Mouse (Mus musculus) limb, embryonic 15.5 days (tissue): Measurements from ENCODE around the gene Pde4a. TPM values are rescaled to one million over a fixed set of nuclear protein-coding genes. Genes with fewer than 3 reads are reported as not detected.
"Not testable (repeated sequence)": the region's sequence is repeated elsewhere in the genome, so short reads cannot be mapped to it uniquely, and the experiment has no call there.

Experiments
- ATAC-seq: fragments of 200-750 bp; cut with Nextera tagmentation; 2 replicates; pipeline ENCODE4 v1.8.0; 2017; ENCODE audit warnings: low read depth, moderate TSS enrichment; ENCODE audit not compliant: insufficient number of reproducible peaks, low FRiP score, low TSS enrichment
- H3K27ac ChIP-seq: fragments of 300-500 bp; sonication (generic); 2 replicates; pipeline ENCODE4 v1.5.1; 2015; ENCODE audit warnings: moderate library complexity, mild to moderate bottlenecking, inconsistent platforms
- H3K27me3 ChIP-seq: fragments of 300-500 bp; sonication (generic); 2 replicates; pipeline ENCODE4 v1.6.1; 2015; ENCODE audit warnings: inconsistent platforms
- H3K36me3 ChIP-seq: fragments of 300-500 bp; sonication (generic); 2 replicates; pipeline ENCODE4 v1.6.1; 2015; ENCODE audit warnings: inconsistent platforms
- H3K4me1 ChIP-seq: fragments of 300-500 bp; sonication (generic); 2 replicates; pipeline ENCODE4 v1.6.1; 2015; ENCODE audit warnings: inconsistent platforms
- H3K4me2 ChIP-seq: fragments of 300-500 bp; sonication (generic); 2 replicates; pipeline ENCODE4 v1.6.1; 2015; ENCODE audit warnings: mild to moderate bottlenecking, inconsistent platforms
- H3K4me3 ChIP-seq: fragments of 300-500 bp; sonication (generic); 2 replicates; pipeline ENCODE4 v1.5.1; 2015; ENCODE audit warnings: mild to moderate bottlenecking, inconsistent platforms
- H3K9ac ChIP-seq: fragments of 300-500 bp; sonication (generic); 2 replicates; pipeline ENCODE4 v1.6.1; 2015; ENCODE audit warnings: inconsistent platforms
- H3K9me3 ChIP-seq: fragments of 300-500 bp; sonication (generic); 2 replicates; pipeline ENCODE4 v1.6.1; 2016; ENCODE audit warnings: inconsistent platforms
- WGBS: fragments of 180-500 bp; shearing (Covaris S2); methylation state at CpG from one replicate; pipeline ENCODE4 v1.1.7; 2015; 5-methylcytosine and 5-hydroxymethylcytosine counted together
- polyA plus RNA-seq: library from polyadenylated mRNA; unstranded; fragments of >200 nt; fragmentation: Nextera tagmentation; extraction: Ambion mirVana; gene quantifications from 2 replicates; pipeline ENCODE4 v1.2.1, GENCODE M21; 2015

Pde4a gene
- polyA plus RNA-seq, 1 experiment from 2014 or later: 6.1 TPM

DNA sequence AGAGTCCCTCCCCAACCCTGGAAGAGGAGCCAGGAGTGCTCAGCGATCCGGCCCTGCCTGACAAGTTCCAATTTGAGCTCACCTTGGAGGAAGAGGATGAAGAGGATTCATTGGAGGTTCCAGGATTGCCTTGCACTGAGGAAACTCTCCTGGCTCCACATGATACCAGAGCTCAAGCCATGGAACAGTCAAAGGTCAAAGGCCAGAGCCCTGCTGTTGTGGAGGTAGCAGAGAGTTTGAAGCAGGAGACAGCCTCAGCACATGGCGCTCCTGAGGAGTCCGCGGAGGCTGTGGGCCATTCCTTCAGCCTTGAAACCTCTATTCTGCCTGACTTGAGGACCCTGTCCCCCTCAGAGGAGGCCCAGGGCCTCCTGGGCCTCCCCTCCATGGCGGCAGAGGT lies 45.3 kb downstream of the Pde4a start:
- Histone ChIP-seq H3K9ac (no peak overlapping the region), H3K4me3 (no peak overlapping the region), H3K27ac (no peak overlapping the region), H3K27me3 (no peaks in the 10 kb centered on the region), H3K9me3 (no peaks in the 10 kb centered on the region), H3K4me1 (no peaks in the 10 kb centered on the region), H3K36me3 (peaks cover 6% of the 10 kb centered on the region; the same call in 1 of the 2 replicates), H3K4me2 (no peak overlapping the region)
- ATAC-seq: no peak
- WGBS: 68% methylated on average over 6 of the region's 6 CpGs

DNA sequence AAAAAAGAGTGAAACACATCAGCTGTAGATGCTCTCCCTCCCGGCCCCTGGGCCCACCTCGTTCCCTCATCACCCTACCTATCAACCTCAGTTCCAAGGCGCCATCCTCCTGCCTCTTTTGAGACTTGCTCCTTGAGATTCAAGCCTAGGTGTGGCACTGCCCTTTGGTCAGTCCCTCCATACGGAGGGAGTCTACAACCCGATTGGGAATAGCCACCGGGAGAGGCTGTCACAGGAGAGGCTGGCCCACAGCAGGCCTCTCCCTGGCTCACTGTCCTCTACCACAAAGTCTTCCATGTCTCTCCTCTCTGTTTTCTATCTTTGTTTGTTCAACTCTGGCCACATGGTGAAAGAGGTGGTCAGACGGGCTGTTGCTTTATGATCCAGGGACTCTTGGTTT lies 46.1 kb downstream of the Pde4a start:
- Histone ChIP-seq H3K27me3 (no peaks in the 10 kb centered on the region), H3K36me3 (peaks cover 6% of the 10 kb centered on the region; the same call in 1 of the 2 replicates), H3K4me2 (no peak overlapping the region), H3K4me1 (no peaks in the 10 kb centered on the region), H3K27ac (no peak overlapping the region), H3K9ac (no peak overlapping the region), H3K4me3 (no peak overlapping the region), H3K9me3 (no peaks in the 10 kb centered on the region)
- WGBS: 82% methylated on average over 7 of the region's 7 CpGs
- ATAC-seq: no peak

- no peak for ATAC-seq
- H3K27me3 ChIP-seq: no peaks in the 10 kb centered on the region
- H3K36me3 ChIP-seq: peaks cover 6% of the 10 kb centered on the region; the same call in 1 of the 2 replicates
- H3K27ac ChIP-seq: no peak overlapping the region
- 39% methylated on average over 7 of the region's 7 CpGs for WGBS
- no peaks in the 10 kb centered on the region for H3K4me1 ChIP-seq
- H3K9me3 ChIP-seq: no peaks in the 10 kb centered on the region
- H3K4me3 ChIP-seq: no peak overlapping the region
- H3K4me2 ChIP-seq: no peak overlapping the region
- no peak overlapping the region for H3K9ac ChIP-seq
Measured at GRCm38 (mm10) chr9:21213617-21214190, 48.2 kb downstream of the Pde4a start.

- Histone ChIP-seq H3K4me2 (no peak overlapping the region), H3K27me3 (no peaks in the 10 kb centered on the region), H3K36me3 (no peaks in the 10 kb centered on the region), H3K4me1 (peaks cover 6% of the 10 kb centered on the region; the same call in 1 of the 2 replicates), H3K9me3 (no peaks in the 10 kb centered on the region), H3K27ac (no peak overlapping the region), H3K9ac (no peak overlapping the region), H3K4me3 (no peak overlapping the region)
- 63% methylated on average over 24 of the region's 25 CpGs for WGBS
- ATAC-seq: no peak
Measured at GRCm38 (mm10) chr9:21216050-21216841, 50.7 kb downstream of the Pde4a start.

DNA sequence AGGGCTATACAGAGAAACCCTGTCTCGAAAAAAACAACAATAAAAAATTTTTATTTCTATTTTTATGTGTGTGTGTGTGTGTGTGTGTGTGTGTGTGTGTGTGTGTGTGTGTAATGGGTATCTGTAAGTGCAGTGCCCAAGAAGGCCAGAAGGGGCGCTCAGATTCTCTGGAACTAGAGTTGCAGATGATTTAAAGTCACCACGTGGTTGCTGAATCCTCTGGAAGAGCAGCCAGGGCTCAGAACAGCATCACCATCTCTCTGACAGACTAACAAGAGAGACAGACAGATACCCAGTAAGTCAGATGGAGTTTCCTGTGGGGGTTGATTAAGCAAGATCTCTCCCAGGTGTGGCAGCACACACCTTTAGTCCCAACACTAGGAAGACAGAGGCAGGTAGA lies 54.3 kb downstream of the Pde4a start:
- Histone ChIP-seq H3K4me3 (no peak overlapping the region), H3K36me3 (no peaks in the 10 kb centered on the region), H3K27ac (no peak overlapping the region), H3K4me1 (peaks cover 7% of the 10 kb centered on the region), H3K27me3 (no peaks in the 10 kb centered on the region), H3K9ac (no peak overlapping the region), H3K9me3 (no peaks in the 10 kb centered on the region), H3K4me2 (no peak overlapping the region)
- ATAC-seq: no peak
- 54% methylated on average over 3 of the region's 3 CpGs for WGBS

GRCm38 (mm10) chr9:21220490-21221382 lies 55.2 kb downstream of the Pde4a start:
- Histone ChIP-seq H3K9ac (no peak overlapping the region), H3K36me3 (no peaks in the 10 kb centered on the region)
- WGBS: 14% methylated on average over 21 of the region's 21 CpGs

DNA sequence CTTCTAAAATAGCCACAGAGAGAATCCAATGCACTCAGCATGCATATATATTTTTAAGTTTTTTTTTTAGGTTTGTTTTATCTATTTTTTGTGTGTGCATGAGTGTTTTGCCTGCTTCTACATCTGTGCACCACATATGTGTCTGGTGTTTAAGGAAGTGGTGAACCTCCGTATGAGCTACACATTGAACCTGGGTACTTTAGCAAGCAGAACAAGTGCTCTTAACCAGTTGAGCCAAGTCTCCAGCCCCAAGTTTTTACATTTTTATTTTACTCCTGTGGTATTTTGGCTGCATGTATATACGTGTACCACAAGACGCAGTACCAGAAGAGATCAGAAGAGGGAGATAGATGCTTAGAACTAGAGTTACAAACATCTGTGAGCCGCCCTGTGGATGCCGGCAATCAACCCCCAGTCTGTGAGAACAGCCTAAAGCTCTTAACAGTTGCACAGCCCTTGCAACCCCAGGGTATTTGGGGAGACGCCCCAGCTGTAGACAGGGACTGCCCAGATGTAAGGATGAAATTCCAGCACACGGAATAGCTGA lies 55.9 kb downstream of the Pde4a start:
- Histone ChIP-seq H3K36me3 (no peaks in the 10 kb centered on the region), H3K9ac (no peak overlapping the region), H3K27ac (no peak overlapping the region), H3K4me2 (no peak overlapping the region), H3K9me3 (no peaks in the 10 kb centered on the region), H3K4me1 (peaks cover 13% of the 10 kb centered on the region), H3K27me3 (no peaks in the 10 kb centered on the region), H3K4me3 (no peak overlapping the region)
- 14% methylated on average over 7 of the region's 7 CpGs for WGBS
- no peak for ATAC-seq

More at GRCm38 (mm10) chr9:21220490-21221382, 55.2 kb downstream of the Pde4a start:
- peak; percentile 27; the same call in 1 of the 2 replicates for ATAC-seq
- Histone ChIP-seq H3K4me3 (peak overlapping the region; percentile 21), H3K27me3 (no peaks in the 10 kb centered on the region), H3K4me2 (peak overlapping the region; percentile 29), H3K9me3 (no peaks in the 10 kb centered on the region), H3K27ac (no peak overlapping the region), H3K4me1 (peaks cover 13% of the 10 kb centered on the region)

DNA sequence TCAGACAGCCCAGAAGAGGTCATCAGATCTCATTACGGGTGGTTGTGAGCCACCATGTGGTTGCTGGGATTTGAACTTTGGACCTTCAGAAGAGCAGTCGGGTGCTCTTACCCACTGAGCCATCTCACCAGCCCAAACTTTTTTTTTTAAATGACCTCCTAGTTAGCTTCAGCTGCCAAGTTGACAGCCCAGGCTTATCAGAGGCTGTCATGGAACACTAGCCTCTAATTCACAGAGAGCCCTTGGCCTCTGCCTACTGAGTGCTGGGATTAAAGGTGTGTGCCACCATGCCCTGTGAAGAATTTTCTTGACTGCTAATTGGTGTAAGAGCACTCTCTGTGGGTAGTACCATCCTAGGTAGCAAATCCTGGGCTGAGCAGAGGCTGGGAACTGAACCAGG lies 58.0 kb downstream of the Pde4a start:
- not testable (repeated sequence) for H3K27me3 ChIP-seq, H3K27ac ChIP-seq, H3K36me3 ChIP-seq, H3K9me3 ChIP-seq, ATAC-seq, H3K9ac ChIP-seq, H3K4me3 ChIP-seq, H3K4me2 ChIP-seq
- WGBS: 91% methylated on average over 2 of the region's 2 CpGs
- peaks cover 25% of the 10 kb centered on the region for H3K4me1 ChIP-seq

DNA sequence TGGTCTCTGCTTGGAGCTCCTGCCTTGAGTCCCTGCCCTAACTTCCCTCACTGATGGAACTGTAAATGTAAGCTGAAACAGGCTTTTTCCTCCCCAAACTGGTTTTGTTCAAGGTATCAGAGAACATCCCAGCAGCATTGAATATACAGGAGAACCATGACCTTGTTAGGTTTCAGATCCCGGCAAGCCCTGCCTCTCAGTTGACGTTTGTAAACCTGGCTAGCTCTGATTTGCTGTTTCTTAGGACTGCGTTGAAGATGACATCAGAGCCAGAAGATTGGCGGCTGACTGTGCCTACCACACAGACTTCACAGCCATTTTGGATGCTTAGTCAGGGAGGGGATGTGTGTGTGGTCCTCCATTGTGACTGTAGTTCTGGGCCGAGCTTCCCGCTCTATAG lies 58.4 kb downstream of the Pde4a start:
- H3K9ac ChIP-seq: no peak overlapping the region
- no peaks in the 10 kb centered on the region for H3K9me3 ChIP-seq
- 94% methylated on average over 6 of the region's 6 CpGs for WGBS
- H3K4me1 ChIP-seq: peaks cover 28% of the 10 kb centered on the region
- H3K27me3 ChIP-seq: no peaks in the 10 kb centered on the region
- no peak overlapping the region for H3K4me2 ChIP-seq
- no peak overlapping the region for H3K27ac ChIP-seq
- H3K36me3 ChIP-seq: 0 out of 2 replicates have a peak, but pooled peaks cover 3% of the 10 kb centered on the region
- no peak overlapping the region for H3K4me3 ChIP-seq
- ATAC-seq: no peak

GRCm38 (mm10) chr9:21224576-21225414 lies 59.3 kb downstream of the Pde4a start:
- H3K9ac ChIP-seq: no peak overlapping the region
- H3K36me3 ChIP-seq: peaks cover 12% of the 10 kb centered on the region
- H3K4me3 ChIP-seq: peak overlapping the region; percentile 34
- peaks cover 28% of the 10 kb centered on the region for H3K4me1 ChIP-seq
- H3K27ac ChIP-seq: peak overlapping the region; percentile 38; the same call in 1 of the 2 replicates
- 18% methylated on average over 26 of the region's 26 CpGs for WGBS
- no peaks in the 10 kb centered on the region for H3K27me3 ChIP-seq
- H3K4me2 ChIP-seq: peak overlapping the region; percentile 46
- ATAC-seq: peak; percentile 46; the same call in 1 of the 2 replicates
- no peaks in the 10 kb centered on the region for H3K9me3 ChIP-seq

GRCm38 (mm10) chr9:21225415-21225758 lies 59.9 kb downstream of the Pde4a start:
- no peak overlapping the region for H3K9ac ChIP-seq
- H3K27me3 ChIP-seq: no peaks in the 10 kb centered on the region
- peak overlapping the region; percentile 34 for H3K4me3 ChIP-seq
- peak overlapping the region; percentile 46 for H3K4me2 ChIP-seq
- peaks cover 18% of the 10 kb centered on the region for H3K36me3 ChIP-seq
- WGBS: 6% methylated on average over 7 of the region's 7 CpGs
- ATAC-seq: no peak; the same call in 1 of the 2 replicates
- H3K9me3 ChIP-seq: no peaks in the 10 kb centered on the region
- H3K4me1 ChIP-seq: peaks cover 28% of the 10 kb centered on the region
- H3K27ac ChIP-seq: peak overlapping the region; percentile 38
